Mouse (Mus musculus) CH12.LX (cell line): Measurements from ENCODE around the gene Nwd2. TPM values are rescaled to one million over a fixed set of nuclear protein-coding genes. Genes with fewer than 3 reads are reported as not detected.

ENCODE experiments used
- DNase-seq: peaks from one replicate; pipeline ENCODE4 v3.0.0-alpha.2; 2013; ENCODE audit errors: extremely low read depth
- H3K27ac ChIP-seq: 2 replicates; pipeline ENCODE4 v1.5.1; 2012; ENCODE audit warnings: low read depth, mild to moderate bottlenecking, control low read depth, moderate library complexity; ENCODE audit not compliant: insufficient read depth
- H3K27me3 ChIP-seq: replicated peaks from 2 replicates; pipeline ENCODE3; 2012; ENCODE audit warnings: inconsistent platforms
- H3K36me3 ChIP-seq, 2 experiments: replicated peaks in 1 of 2; 2 replicates each; pipeline versions ENCODE3 to v1.6.1; 2012; ENCODE audit warnings: inconsistent platforms in 1 of 2, low read length in 1 of 2, mild to moderate bottlenecking in 1 of 2, mixed read lengths in 1 of 2, moderate library complexity in 1 of 2; ENCODE audit not compliant: control insufficient read depth in 1 of 2, insufficient read depth in 1 of 2
- H3K4me1 ChIP-seq, 2 experiments: 2 replicates each; pipeline ENCODE4 v1.6.1; 2012; ENCODE audit warnings: inconsistent platforms in 1 of 2, moderate library complexity in 1 of 2; ENCODE audit not compliant: insufficient read depth in 2 of 2, control insufficient read depth in 1 of 2
- H3K4me2 ChIP-seq: 2 replicates; pipeline ENCODE4 v1.6.1; 2012; ENCODE audit warnings: low read depth, mild to moderate bottlenecking, control low read depth; ENCODE audit not compliant: poor library complexity, insufficient read depth, severe bottlenecking
- H3K4me3 ChIP-seq, 3 experiments: fragments of 150-350 bp in 1 of 3; sonication (generic) in 1 of 3; replicated peaks in 1 of 3; 2 replicates each; pipeline versions ENCODE3 to v1.5.1; 2011 to 2012; ENCODE audit warnings: low read depth in 2 of 3, low read length in 2 of 3, mild to moderate bottlenecking in 2 of 3, moderate library complexity in 2 of 3, control low read depth in 1 of 3, improper control_type of control experiment in 1 of 3, inconsistent platforms in 1 of 3, mixed read lengths in 1 of 3; ENCODE audit not compliant: poor library complexity in 1 of 3
- H3K79me2 ChIP-seq: replicated peaks from 2 replicates; pipeline ENCODE4 v1.6.1; 2012; ENCODE audit warnings: mild to moderate bottlenecking, moderate library complexity; ENCODE audit not compliant: control insufficient read depth, poor library complexity, insufficient read depth, severe bottlenecking; ENCODE audit errors: extremely low read depth
- H3K9ac ChIP-seq: 2 replicates; pipeline ENCODE4 v1.6.1; 2012; ENCODE audit warnings: low read depth, mild to moderate bottlenecking, control low read depth, moderate library complexity; ENCODE audit not compliant: insufficient read depth
- H3K9me3 ChIP-seq: replicated peaks from 2 replicates; pipeline ENCODE3; 2012; ENCODE audit warnings: low read length, inconsistent platforms, mixed read lengths
- BHLHE40 ChIP-seq: IDR thresholded peaks from 2 replicates; pipeline ENCODE4 v1.6.1; 2011; ENCODE audit warnings: mild to moderate bottlenecking, low read depth, low read length, improper control_type of control experiment
- CHD1 ChIP-seq: IDR thresholded peaks from 2 replicates; pipeline ENCODE4 v1.6.1; 2012; ENCODE audit warnings: low read depth, low read length, improper control_type of control experiment, inconsistent platforms
- E2F4 ChIP-seq: IDR thresholded peaks from 2 replicates; pipeline ENCODE4 v1.6.1; 2011; ENCODE audit warnings: low read depth, low read length, improper control_type of control experiment; ENCODE audit not compliant: insufficient replicate concordance
- ETS1 ChIP-seq: conservative IDR thresholded peaks from 2 replicates; pipeline ENCODE4 v1.6.1; 2012; ENCODE audit warnings: low read depth, mild to moderate bottlenecking, inconsistent platforms, low read length, improper control_type of control experiment, moderate library complexity
- GABPA ChIP-seq: IDR thresholded peaks from 2 replicates; pipeline ENCODE4 v1.6.1; 2012; ENCODE audit warnings: low read depth, low read length, improper control_type of control experiment, inconsistent platforms; ENCODE audit not compliant: insufficient replicate concordance
- HCFC1 ChIP-seq: IDR thresholded peaks from 2 replicates; pipeline ENCODE4 v1.6.1; 2012; ENCODE audit warnings: low read depth, mild to moderate bottlenecking, inconsistent platforms, low read length, improper control_type of control experiment
- JUN ChIP-seq: IDR thresholded peaks from 2 replicates; pipeline ENCODE4 v1.6.1; 2011; ENCODE audit warnings: low read depth, mild to moderate bottlenecking, low read length, improper control_type of control experiment, moderate library complexity; ENCODE audit not compliant: insufficient read depth
- JUND ChIP-seq: conservative IDR thresholded peaks from 2 replicates; pipeline ENCODE4 v1.6.1; 2011; ENCODE audit warnings: low read depth, low read length, improper control_type of control experiment
- KAT2A ChIP-seq: IDR thresholded peaks from 2 replicates; pipeline ENCODE4 v1.6.1; 2012; ENCODE audit warnings: low read length, improper control_type of control experiment, inconsistent platforms; ENCODE audit not compliant: insufficient replicate concordance
- MAFK ChIP-seq: IDR thresholded peaks from 2 replicates; pipeline ENCODE4 v1.6.1; 2011; ENCODE audit warnings: low read length, improper control_type of control experiment; ENCODE audit not compliant: insufficient replicate concordance
- MAZ ChIP-seq: IDR thresholded peaks from 2 replicates; pipeline ENCODE4 v1.6.1; 2012; ENCODE audit warnings: low read depth, mild to moderate bottlenecking, inconsistent platforms, low read length, improper control_type of control experiment, moderate library complexity
- MEF2A ChIP-seq: IDR thresholded peaks from 2 replicates; pipeline ENCODE4 v1.6.1; 2014; ENCODE audit warnings: low read depth, mild to moderate bottlenecking, inconsistent platforms, low read length, improper control_type of control experiment, borderline replicate concordance
- POLR2AphosphoS2 ChIP-seq: IDR thresholded peaks from 2 replicates; pipeline ENCODE4 v1.6.1; 2011; ENCODE audit warnings: low read depth, low read length, improper control_type of control experiment
- RAD21 ChIP-seq: IDR thresholded peaks from 2 replicates; pipeline ENCODE4 v1.6.1; 2011; ENCODE audit warnings: low read depth, mild to moderate bottlenecking, low read length, improper control_type of control experiment, moderate library complexity
- RCOR1 ChIP-seq: conservative IDR thresholded peaks from 2 replicates; pipeline ENCODE4 v1.6.1; 2012; ENCODE audit warnings: low read depth, mild to moderate bottlenecking, inconsistent platforms, low read length, improper control_type of control experiment
- SMC3 ChIP-seq: IDR thresholded peaks from 2 replicates; pipeline ENCODE4 v1.6.1; 2011; ENCODE audit warnings: low read depth, low read length, improper control_type of control experiment
- UBTF ChIP-seq: IDR thresholded peaks from 2 replicates; pipeline ENCODE4 v1.6.1; 2012; ENCODE audit warnings: low read depth, mild to moderate bottlenecking, inconsistent platforms, low read length, improper control_type of control experiment, moderate library complexity
- ZNF384 ChIP-seq: IDR thresholded peaks from 2 replicates; pipeline ENCODE4 v1.6.1; 2012; ENCODE audit warnings: low read depth, low read length, improper control_type of control experiment, inconsistent platforms
- dilution Hi-C: fragments of 300-500 bp; cut with MboI; formaldehyde crosslinking; loops from 2 replicates; pipeline ENCODE4 v1.14.3; 2020; ENCODE audit warnings: low sequenced_read_pairs; ENCODE audit not compliant: extremely low pct_unique_long_range_greater_than_20kb, extremely low pct_ligation_motif_present
- in situ Hi-C: fragments of 300-500 bp; cut with MboI; formaldehyde crosslinking; loops from 3 replicates; pipeline ENCODE4 v1.14.3; 2019; ENCODE audit warnings: low sequenced_read_pairs, low pct_ligation_motif_present, low pct_unique_long_range_greater_than_20kb, mixed read lengths
- polyA plus RNA-seq: library from polyadenylated mRNA; unstranded; fragments of >175 nt; gene quantifications from 2 replicates; pipeline ENCODE4 v1.2.1, GENCODE M21; 2012; ENCODE audit warnings: low read depth; ENCODE audit not compliant: insufficient read length
- total RNA-seq, 2 experiments: library from RNA; depleted of rRNA; stranded (reverse); fragments of 300-350 nt in 1 of 2; fragments of >200 nt in 1 of 2; gene quantifications; 2 replicates each; pipeline ENCODE4 v1.2.3; 2012 to 2014

Nwd2 gene
- total and polyA plus RNA-seq, 3 experiments, result not detected

DNA sequence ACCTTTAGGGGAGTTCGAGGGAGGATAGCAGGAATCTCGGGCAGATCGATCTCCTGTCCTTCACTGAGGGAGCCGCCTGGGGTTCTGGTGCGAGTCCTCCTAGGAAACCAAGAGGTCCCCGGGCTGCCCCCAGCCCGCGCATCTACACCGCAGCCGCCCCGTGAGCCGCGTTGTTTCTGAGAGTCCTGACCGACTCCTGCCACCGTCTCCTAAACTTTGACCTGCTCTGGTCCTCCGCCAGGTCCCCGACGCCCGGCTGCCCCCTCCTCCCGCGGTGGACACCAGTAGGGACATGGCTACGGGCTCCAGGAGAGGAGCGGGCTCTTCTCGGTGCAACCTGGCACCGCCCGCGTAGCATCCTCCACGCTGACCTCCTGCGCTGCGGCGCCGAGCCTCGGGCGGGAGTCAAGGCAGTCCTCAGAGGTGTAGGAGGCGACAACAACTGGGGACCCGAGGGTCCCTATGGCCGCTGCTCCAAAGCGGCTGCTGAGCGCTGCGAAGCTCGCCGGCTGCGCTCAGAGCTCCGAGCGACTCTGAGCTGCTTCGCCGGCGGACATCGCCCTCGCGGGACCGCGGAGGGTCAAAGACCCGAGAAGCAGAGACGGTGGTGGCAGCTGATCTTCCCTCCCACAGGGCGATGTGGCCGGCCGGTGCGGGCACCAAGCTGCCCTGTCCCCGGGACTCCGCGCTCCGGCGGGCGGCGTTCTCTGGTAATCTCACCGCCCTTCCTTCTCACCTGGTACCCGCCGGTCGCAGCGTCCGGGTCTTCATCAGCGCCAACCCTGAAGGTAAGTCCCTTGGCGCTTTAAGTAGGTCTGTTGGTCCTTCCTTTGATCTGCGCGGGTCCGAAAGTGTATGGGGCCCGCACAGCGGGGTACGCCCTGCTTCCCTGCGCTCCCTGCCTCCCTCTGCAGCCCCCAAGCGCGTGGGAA, 897 bp downstream of the Nwd2 start:
- dilution Hi-C loops, result no loop called here
- H3K79me2 ChIP-seq, result no peaks in the 10 kb centered on the region
- no peaks in the 10 kb centered on the region for H3K4me1 ChIP-seq
- H3K27ac ChIP-seq, result no peak overlapping the region
- H3K9me3 ChIP-seq, result peaks cover 8% of the 10 kb centered on the region
- H3K36me3 ChIP-seq, result no peaks in the 10 kb centered on the region
- no peak overlapping the region for H3K9ac ChIP-seq
- no peak for DNase-seq
- in situ Hi-C loops, result no loop called here
- no peak overlapping the region for H3K4me3 ChIP-seq
- TF ChIP-seq GABPA, result no peak
- TF ChIP-seq RCOR1, result no peak
- TF ChIP-seq SMC3, result no peak
- H3K4me2 ChIP-seq, result no peak overlapping the region
- no peaks in the 10 kb centered on the region for H3K27me3 ChIP-seq

DNA sequence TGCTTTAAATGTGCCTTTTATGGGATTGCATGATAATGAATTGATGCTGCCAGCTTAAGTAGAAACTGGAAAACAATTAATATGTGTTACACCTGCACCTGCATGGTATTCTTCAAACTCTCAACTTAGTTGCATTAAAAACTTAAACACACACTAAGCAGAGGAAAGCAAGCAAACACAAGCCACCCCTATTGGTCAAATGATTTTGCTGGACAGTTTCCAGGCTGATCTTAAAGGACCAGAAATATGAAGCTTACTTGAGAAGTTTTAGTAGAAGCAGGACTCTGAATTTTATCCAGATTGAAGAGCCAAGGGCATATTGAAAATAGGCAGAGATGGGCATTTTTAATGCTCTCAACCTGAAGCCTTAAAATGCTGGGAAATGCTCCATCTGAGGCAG, 2.9 kb downstream of the Nwd2 start:
- H3K9ac ChIP-seq, result no peak overlapping the region
- H3K4me3 ChIP-seq, result no peak overlapping the region
- no peak for DNase-seq
- no peaks in the 10 kb centered on the region for H3K79me2 ChIP-seq
- TF ChIP-seq ETS1, result no peak
- no peak for TF ChIP-seq JUN
- no peak for TF ChIP-seq MAZ
- TF ChIP-seq JUND, result no peak
- TF ChIP-seq UBTF, result no peak
- TF ChIP-seq CHD1, result no peak
- no peak for TF ChIP-seq BHLHE40
- no peak for TF ChIP-seq RAD21
- TF ChIP-seq KAT2A, result no peak
- TF ChIP-seq MEF2A, result no peak
- no peak for TF ChIP-seq E2F4
- no peak for TF ChIP-seq POLR2AphosphoS2
- TF ChIP-seq RCOR1, result no peak
- no peak for TF ChIP-seq MAFK
- TF ChIP-seq ZNF384, result no peak
- no peak for TF ChIP-seq HCFC1
- dilution Hi-C loops, result no loop called here
- H3K4me1 ChIP-seq, result no peaks in the 10 kb centered on the region
- peaks cover 8% of the 10 kb centered on the region for H3K9me3 ChIP-seq
- no peaks in the 10 kb centered on the region for H3K36me3 ChIP-seq
- H3K27me3 ChIP-seq, result no peaks in the 10 kb centered on the region
- H3K4me2 ChIP-seq, result no peak overlapping the region
- in situ Hi-C loops, result no loop called here
- no peak overlapping the region for H3K27ac ChIP-seq
